Mouse (Mus musculus) midbrain, postnatal 0 days (tissue): Measurements from ENCODE around the gene Avpr1b. TPM values are rescaled to one million over a fixed set of nuclear protein-coding genes. Genes with fewer than 3 reads are reported as not detected.

Source experiments
- ATAC-seq: fragments of 200-750 bp; cut with Nextera tagmentation; 2 replicates; pipeline ENCODE4 v1.8.0; 2017; ENCODE audit warnings: moderate number of reproducible peaks, mild to moderate bottlenecking, moderate TSS enrichment, moderate library complexity; ENCODE audit not compliant: low FRiP score
- DNase-seq: peaks from one replicate; pipeline ENCODE4 v3.0.0-alpha.2; 2015; ENCODE audit warnings: low spot score
- H3K27ac ChIP-seq: fragments of 300-500 bp; sonication (generic); 2 replicates; pipeline ENCODE4 v1.5.1; 2014; ENCODE audit warnings: low read depth, mild to moderate bottlenecking, low read length, mixed read lengths
- H3K27me3 ChIP-seq: fragments of 300-500 bp; sonication (generic); 2 replicates; pipeline ENCODE4 v1.6.1; 2014; ENCODE audit warnings: low read length, control low read depth, mixed read lengths; ENCODE audit not compliant: insufficient read depth
- H3K36me3 ChIP-seq: fragments of 300-500 bp; sonication (generic); 2 replicates; pipeline ENCODE4 v1.6.1; 2014; ENCODE audit warnings: low read length, control low read depth, mixed read lengths; ENCODE audit not compliant: insufficient read depth
- H3K4me1 ChIP-seq: fragments of 300-500 bp; sonication (generic); 2 replicates; pipeline ENCODE4 v1.6.1; 2014; ENCODE audit warnings: mild to moderate bottlenecking, control low read depth, antibody characterized with exemption, low read length, mixed read lengths; ENCODE audit not compliant: insufficient read depth
- H3K4me2 ChIP-seq: fragments of 300-500 bp; sonication (generic); 2 replicates; pipeline ENCODE4 v1.6.1; 2014; ENCODE audit warnings: low read depth, mild to moderate bottlenecking, low read length, mixed read lengths; ENCODE audit not compliant: poor library complexity, severe bottlenecking
- H3K4me3 ChIP-seq: fragments of 300-500 bp; sonication (generic); 2 replicates; pipeline ENCODE4 v1.5.1; 2014; ENCODE audit warnings: low read depth, mild to moderate bottlenecking, low read length, moderate library complexity
- H3K9ac ChIP-seq: fragments of 300-500 bp; sonication (generic); replicated peaks from 2 replicates; pipeline ENCODE4 v1.6.1; 2014; ENCODE audit warnings: mild to moderate bottlenecking, low read length, moderate library complexity, mixed read lengths; ENCODE audit not compliant: poor library complexity, severe bottlenecking
- H3K9me3 ChIP-seq: fragments of 300-500 bp; sonication (generic); 2 replicates; pipeline ENCODE4 v1.6.1; 2016; ENCODE audit warnings: low read length, control low read depth
- CTCF ChIP-seq: IDR thresholded peaks from 2 replicates; pipeline ENCODE4 v1.5.1; 2016; ENCODE audit warnings: antibody characterized with exemption, mild to moderate bottlenecking
- WGBS: fragments of 180-500 bp; shearing (Covaris S2); extraction: QIAGEN DNeasy Blood & Tissue Kit; methylation state at CpG from one replicate; pipeline ENCODE4 v1.1.7; 2014; 5-methylcytosine and 5-hydroxymethylcytosine counted together
- polyA plus RNA-seq: library from polyadenylated mRNA; unstranded; fragments of >200 nt; fragmentation: Nextera tagmentation; extraction: Ambion mirVana; gene quantifications from 2 replicates; pipeline ENCODE4 v1.2.1, GENCODE M21; 2015
- total RNA-seq: library from RNA; depleted of rRNA; stranded (reverse); fragments of >200 nt; gene quantifications from 2 replicates; pipeline ENCODE4 v1.2.3, GENCODE M21; 2014

Avpr1b gene
- total and polyA plus RNA-seq, 2 experiments from 2014 or later, result not detected

- Histone ChIP-seq H3K36me3 (no peaks in the 10 kb centered on the region), H3K4me1 (no peaks in the 10 kb centered on the region), H3K4me3 (no peak overlapping the region), H3K4me2 (no peak overlapping the region), H3K9me3 (no peaks in the 10 kb centered on the region), H3K27ac (no peak overlapping the region), H3K9ac (no peak overlapping the region), H3K27me3 (no peaks in the 10 kb centered on the region)
- WGBS, result 87% methylated on average over 9 of the region's 9 CpGs
- TF ChIP-seq CTCF, result no peak
- no peak for ATAC-seq
- DNase-seq, result no peak
Observed at GRCm38 (mm10) chr1:131638541-131639421, 39.7 kb downstream of the Avpr1b start.

GRCm38 (mm10) chr1:131640062-131640461 is 41.0 kb downstream of the Avpr1b start:
- WGBS, result 87% methylated on average over 4 of the region's 4 CpGs
- no peak for DNase-seq

GRCm38 (mm10) chr1:131641565-131641964 is 42.5 kb downstream of the Avpr1b start:
- H3K9ac ChIP-seq, result no peak overlapping the region
- H3K27ac ChIP-seq, result no peak overlapping the region
- no peaks in the 10 kb centered on the region for H3K27me3 ChIP-seq
- H3K36me3 ChIP-seq, result no peaks in the 10 kb centered on the region
- ATAC-seq (no peak), DNase-seq (no peak)
- H3K4me3 ChIP-seq, result no peak overlapping the region
- no peaks in the 10 kb centered on the region for H3K4me1 ChIP-seq
- H3K9me3 ChIP-seq, result no peaks in the 10 kb centered on the region
- 94% methylated on average over 13 of the region's 13 CpGs for WGBS
- H3K4me2 ChIP-seq, result no peak overlapping the region
- TF ChIP-seq CTCF, result no peak

More at GRCm38 (mm10) chr1:131640062-131640461, 41.0 kb downstream of the Avpr1b start:
- no peaks in the 10 kb centered on the region for H3K9me3 ChIP-seq
- H3K4me1 ChIP-seq, result no peaks in the 10 kb centered on the region
- TF ChIP-seq CTCF, result no peak
- no peak overlapping the region for H3K27ac ChIP-seq
- H3K4me2 ChIP-seq, result no peak overlapping the region
- no peak for ATAC-seq
- no peak overlapping the region for H3K9ac ChIP-seq
- H3K4me3 ChIP-seq, result no peak overlapping the region
- H3K27me3 ChIP-seq, result no peaks in the 10 kb centered on the region
- no peaks in the 10 kb centered on the region for H3K36me3 ChIP-seq

GRCm38 (mm10) chr1:131642251-131642650 is 43.2 kb downstream of the Avpr1b start:
- TF ChIP-seq CTCF, result no peak
- no peaks in the 10 kb centered on the region for H3K27me3 ChIP-seq
- H3K27ac ChIP-seq, result no peak overlapping the region
- no peak overlapping the region for H3K4me3 ChIP-seq
- no peaks in the 10 kb centered on the region for H3K36me3 ChIP-seq
- ATAC-seq (no peak), DNase-seq (no peak)
- H3K9ac ChIP-seq, result no peak overlapping the region
- H3K4me2 ChIP-seq, result no peak overlapping the region
- no peaks in the 10 kb centered on the region for H3K4me1 ChIP-seq
- no peaks in the 10 kb centered on the region for H3K9me3 ChIP-seq
- 97% methylated on average over 2 of the region's 2 CpGs for WGBS

GRCm38 (mm10) chr1:131652670-131653443 is 53.8 kb downstream of the Avpr1b start:
- no peak overlapping the region for H3K4me3 ChIP-seq
- 65% methylated on average over 12 of the region's 12 CpGs for WGBS
- no peak overlapping the region for H3K27ac ChIP-seq
- 0 out of 2 replicates have a peak, but pooled peaks cover 4% of the 10 kb centered on the region for H3K4me1 ChIP-seq
- no peaks in the 10 kb centered on the region for H3K36me3 ChIP-seq
- DNase-seq, result no peak
- no peak for ATAC-seq
- H3K27me3 ChIP-seq, result no peaks in the 10 kb centered on the region
- no peak for TF ChIP-seq CTCF
- no peaks in the 10 kb centered on the region for H3K9me3 ChIP-seq
- no peak overlapping the region for H3K4me2 ChIP-seq
- H3K9ac ChIP-seq, result no peak overlapping the region

GRCm38 (mm10) chr1:131655601-131656000 is 56.6 kb downstream of the Avpr1b start:
- Histone ChIP-seq H3K27me3 (no peaks in the 10 kb centered on the region), H3K9me3 (no peaks in the 10 kb centered on the region), H3K4me3 (no peak overlapping the region), H3K27ac (no peak overlapping the region), H3K4me2 (no peak overlapping the region), H3K36me3 (no peaks in the 10 kb centered on the region), H3K9ac (no peak overlapping the region), H3K4me1 (0 out of 2 replicates have a peak, but pooled peaks cover 4% of the 10 kb centered on the region)
- DNase-seq (no peak), ATAC-seq (no peak)
- WGBS, result 89% methylated on average over 6 of the region's 6 CpGs
- no peak for TF ChIP-seq CTCF
